Mouse (Mus musculus) hindbrain, embryonic 12.5 days (tissue): ENCODE measurements at regions not wholly inside any gene's neighbourhood (a gene's known extent, or its start where the extent isn't known, plus 50 kb on each side); places are given as distances from the start of the nearest gene placed in this dataset.

ENCODE experiments used
- ATAC-seq: fragments of 200-750 bp; cut with Nextera tagmentation; 2 replicates; pipeline ENCODE4 v1.8.0; 2017; ENCODE audit warnings: moderate TSS enrichment; ENCODE audit not compliant: low FRiP score
- H3K27ac ChIP-seq: fragments of 300-500 bp; sonication (generic); 2 replicates; pipeline ENCODE4 v1.5.1; 2016; ENCODE audit warnings: mild to moderate bottlenecking
- H3K27me3 ChIP-seq: fragments of 300-500 bp; sonication (generic); 2 replicates; pipeline ENCODE4 v1.6.1; 2016; ENCODE audit warnings: mild to moderate bottlenecking
- H3K36me3 ChIP-seq: fragments of 300-500 bp; sonication (generic); 2 replicates; pipeline ENCODE4 v1.6.1; 2016; ENCODE audit warnings: mild to moderate bottlenecking
- H3K4me1 ChIP-seq: fragments of 300-500 bp; sonication (generic); 2 replicates; pipeline ENCODE4 v1.6.1; 2016
- H3K4me2 ChIP-seq: fragments of 300-500 bp; sonication (generic); replicated peaks from 2 replicates; pipeline ENCODE4 v1.6.1; 2016; ENCODE audit warnings: mild to moderate bottlenecking
- H3K4me3 ChIP-seq: fragments of 300-500 bp; sonication (generic); 2 replicates; pipeline ENCODE4 v1.5.1; 2016; ENCODE audit warnings: mild to moderate bottlenecking
- H3K9ac ChIP-seq: fragments of 300-500 bp; sonication (generic); 2 replicates; pipeline ENCODE4 v1.6.1; 2016; ENCODE audit warnings: mild to moderate bottlenecking, moderate library complexity
- H3K9me3 ChIP-seq: fragments of 300-500 bp; sonication (generic); replicated peaks from 2 replicates; pipeline ENCODE4 v1.6.1; 2016; ENCODE audit warnings: mild to moderate bottlenecking
- WGBS: fragments of 180-500 bp; shearing (Covaris S2); methylation state at CpG from one replicate; pipeline ENCODE4 v1.1.7; 2016; 5-methylcytosine and 5-hydroxymethylcytosine counted together

GRCm38 (mm10) chr3:131955771-131956170 lies 129.3 kb upstream of the Dkk2 start:
- 97% methylated on average over 11 of the region's 11 CpGs for WGBS
- H3K9me3 ChIP-seq: peaks cover 5% of the 10 kb centered on the region; the same call in 1 of the 2 replicates
- H3K4me1 ChIP-seq: no peaks in the 10 kb centered on the region
- H3K4me2 ChIP-seq: no peak overlapping the region
- ATAC-seq: no peak
- no peaks in the 10 kb centered on the region for H3K36me3 ChIP-seq
- no peak overlapping the region for H3K27ac ChIP-seq
- no peak overlapping the region for H3K4me3 ChIP-seq
- H3K27me3 ChIP-seq: no peaks in the 10 kb centered on the region
- H3K9ac ChIP-seq: no peak overlapping the region

GRCm38 (mm10) chr3:131960636-131961035 lies 124.5 kb upstream of the Dkk2 start:
- Histone ChIP-seq H3K9ac (no peak overlapping the region), H3K36me3 (no peaks in the 10 kb centered on the region), H3K27me3 (no peaks in the 10 kb centered on the region), H3K9me3 (peaks cover 5% of the 10 kb centered on the region; the same call in 1 of the 2 replicates), H3K4me1 (no peaks in the 10 kb centered on the region), H3K4me2 (no peak overlapping the region), H3K27ac (no peak overlapping the region), H3K4me3 (no peak overlapping the region)
- ATAC-seq: no peak
- 94% methylated on average over 1 of the region's 1 CpGs for WGBS

- H3K27me3 ChIP-seq: no peaks in the 10 kb centered on the region
- H3K9me3 ChIP-seq: peaks cover 5% of the 10 kb centered on the region; the same call in 1 of the 2 replicates
- no peak overlapping the region for H3K9ac ChIP-seq
- H3K4me3 ChIP-seq: no peak overlapping the region
- H3K4me1 ChIP-seq: no peaks in the 10 kb centered on the region
- ATAC-seq: no peak
- H3K36me3 ChIP-seq: no peaks in the 10 kb centered on the region
- H3K4me2 ChIP-seq: no peak overlapping the region
- H3K27ac ChIP-seq: no peak overlapping the region
Measured at GRCm38 (mm10) chr3:131961571-131961970, 123.5 kb upstream of the Dkk2 start.

GRCm38 (mm10) chr3:131962870-131963269 lies 122.2 kb upstream of the Dkk2 start:
- Histone ChIP-seq H3K4me2 (no peak overlapping the region), H3K4me1 (no peaks in the 10 kb centered on the region), H3K9ac (no peak overlapping the region), H3K9me3 (peaks cover 5% of the 10 kb centered on the region; the same call in 1 of the 2 replicates), H3K27me3 (no peaks in the 10 kb centered on the region), H3K36me3 (no peaks in the 10 kb centered on the region), H3K4me3 (no peak overlapping the region), H3K27ac (no peak overlapping the region)
- no peak for ATAC-seq
- WGBS: 72% methylated on average over 2 of the region's 2 CpGs

- Histone ChIP-seq H3K4me1 (no peaks in the 10 kb centered on the region), H3K4me3 (no peak overlapping the region), H3K9me3 (peaks cover 3% of the 10 kb centered on the region; the same call in 1 of the 2 replicates), H3K9ac (no peak overlapping the region), H3K27ac (no peak overlapping the region), H3K4me2 (no peak overlapping the region), H3K27me3 (no peaks in the 10 kb centered on the region), H3K36me3 (no peaks in the 10 kb centered on the region)
- WGBS: 92% methylated on average over 9 of the region's 9 CpGs
- no peak for ATAC-seq
Measured at GRCm38 (mm10) chr3:131964952-131965351, 120.1 kb upstream of the Dkk2 start.

GRCm38 (mm10) chr3:131965456-131966160 lies 119.5 kb upstream of the Dkk2 start:
- Histone ChIP-seq H3K9ac (no peak overlapping the region), H3K4me1 (no peaks in the 10 kb centered on the region), H3K36me3 (no peaks in the 10 kb centered on the region), H3K9me3 (no peaks in the 10 kb centered on the region), H3K27ac (no peak overlapping the region), H3K4me2 (no peak overlapping the region), H3K27me3 (no peaks in the 10 kb centered on the region), H3K4me3 (no peak overlapping the region)
- WGBS: 89% methylated on average over 9 of the region's 9 CpGs
- no peak for ATAC-seq

- no peaks in the 10 kb centered on the region for H3K9me3 ChIP-seq
- ATAC-seq: no peak
- 77% methylated on average over 11 of the region's 11 CpGs for WGBS
- no peak overlapping the region for H3K4me3 ChIP-seq
- H3K27ac ChIP-seq: no peak overlapping the region
- H3K4me2 ChIP-seq: no peak overlapping the region
- H3K4me1 ChIP-seq: no peaks in the 10 kb centered on the region
- no peaks in the 10 kb centered on the region for H3K27me3 ChIP-seq
- no peaks in the 10 kb centered on the region for H3K36me3 ChIP-seq
- no peak overlapping the region for H3K9ac ChIP-seq
Measured at GRCm38 (mm10) chr3:131967288-131967687, 117.8 kb upstream of the Dkk2 start.

GRCm38 (mm10) chr3:131970827-131971226 lies 114.3 kb upstream of the Dkk2 start:
- Histone ChIP-seq H3K4me3 (no peak overlapping the region), H3K4me1 (no peaks in the 10 kb centered on the region), H3K9ac (no peak overlapping the region), H3K27ac (no peak overlapping the region), H3K27me3 (no peaks in the 10 kb centered on the region), H3K36me3 (no peaks in the 10 kb centered on the region), H3K4me2 (no peak overlapping the region), H3K9me3 (no peaks in the 10 kb centered on the region)
- no peak for ATAC-seq
- 87% methylated on average over 1 of the region's 1 CpGs for whole genome bisulfite sequencing

GRCm38 (mm10) chr3:131975940-131976628 lies 109.0 kb upstream of the Dkk2 start:
- Histone ChIP-seq H3K9ac (no peak overlapping the region), H3K27me3 (no peaks in the 10 kb centered on the region), H3K4me1 (no peaks in the 10 kb centered on the region), H3K36me3 (no peaks in the 10 kb centered on the region), H3K4me3 (no peak overlapping the region), H3K4me2 (no peak overlapping the region), H3K27ac (no peak overlapping the region), H3K9me3 (no peaks in the 10 kb centered on the region)
- ATAC-seq: peak; percentile 78
- WGBS: 39% methylated on average over 7 of the region's 7 CpGs

- Histone ChIP-seq H3K27me3 (no peaks in the 10 kb centered on the region), H3K27ac (no peak overlapping the region), H3K9me3 (no peaks in the 10 kb centered on the region), H3K4me2 (no peak overlapping the region), H3K4me1 (no peaks in the 10 kb centered on the region), H3K36me3 (no peaks in the 10 kb centered on the region), H3K9ac (no peak overlapping the region), H3K4me3 (no peak overlapping the region)
- WGBS: 84% methylated on average over 2 of the region's 2 CpGs
- ATAC-seq: no peak
Measured at GRCm38 (mm10) chr3:131983292-131983691, 101.8 kb upstream of the Dkk2 start.

- H3K27me3 ChIP-seq: no peaks in the 10 kb centered on the region
- H3K4me3 ChIP-seq: no peak overlapping the region
- H3K4me1 ChIP-seq: peaks cover 6% of the 10 kb centered on the region; the same call in 1 of the 2 replicates
- 0 out of 2 replicates have a peak overlapping the region, but pooled peaks have one; percentile 13 for H3K4me2 ChIP-seq
- H3K9me3 ChIP-seq: no peaks in the 10 kb centered on the region
- WGBS: 48% methylated on average over 6 of the region's 6 CpGs
- no peaks in the 10 kb centered on the region for H3K36me3 ChIP-seq
- H3K9ac ChIP-seq: no peak overlapping the region
- peak overlapping the region; percentile 12; the same call in 1 of the 2 replicates for H3K27ac ChIP-seq
- no peak for ATAC-seq
Measured at GRCm38 (mm10) chr3:131998838-131999613, 86.1 kb upstream of the Dkk2 start.

- H3K4me2 ChIP-seq: no peak overlapping the region
- no peak for ATAC-seq
- 45% methylated on average over 7 of the region's 7 CpGs for WGBS
- H3K27me3 ChIP-seq: no peaks in the 10 kb centered on the region
- no peak overlapping the region for H3K27ac ChIP-seq
- no peaks in the 10 kb centered on the region; the same call in 1 of the 2 replicates for H3K4me1 ChIP-seq
- no peak overlapping the region for H3K9ac ChIP-seq
- no peaks in the 10 kb centered on the region for H3K36me3 ChIP-seq
- no peak overlapping the region for H3K4me3 ChIP-seq
- no peaks in the 10 kb centered on the region for H3K9me3 ChIP-seq
Measured at GRCm38 (mm10) chr3:132006191-132006590, 78.9 kb upstream of the Dkk2 start.
